Mouse (Mus musculus) thymus, postnatal 4 days (tissue): ENCODE results near the gene Itsn1.
A peak's percentile ranks its signal among the peaks of the same experiment; 100 is the strongest.

ENCODE experiments used
- DNase-seq: peaks from one replicate; pipeline ENCODE4 v3.0.0; 2021

The Itsn1 gene

DNA sequence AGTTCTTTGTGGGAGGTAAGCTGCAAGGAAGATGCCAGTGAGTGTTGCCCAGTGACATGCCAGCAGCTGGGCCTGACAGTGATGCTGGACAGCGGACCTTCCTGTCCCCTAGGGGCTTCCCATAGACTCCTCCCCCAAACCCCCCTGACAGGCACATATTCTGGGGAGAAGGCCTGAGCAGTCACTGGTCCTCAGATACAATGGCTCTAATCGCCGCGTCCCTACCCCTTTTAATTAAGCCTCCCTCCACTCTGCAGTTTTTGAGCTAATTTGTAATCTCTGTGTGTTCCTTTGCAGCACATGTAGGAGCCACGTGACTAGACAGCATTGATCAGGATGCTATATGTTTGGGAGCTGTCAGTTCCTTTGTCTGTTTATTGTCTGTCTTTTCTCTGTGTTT is 41.6 kb downstream of the Itsn1 start:
- no peak for DNase-seq

DNA sequence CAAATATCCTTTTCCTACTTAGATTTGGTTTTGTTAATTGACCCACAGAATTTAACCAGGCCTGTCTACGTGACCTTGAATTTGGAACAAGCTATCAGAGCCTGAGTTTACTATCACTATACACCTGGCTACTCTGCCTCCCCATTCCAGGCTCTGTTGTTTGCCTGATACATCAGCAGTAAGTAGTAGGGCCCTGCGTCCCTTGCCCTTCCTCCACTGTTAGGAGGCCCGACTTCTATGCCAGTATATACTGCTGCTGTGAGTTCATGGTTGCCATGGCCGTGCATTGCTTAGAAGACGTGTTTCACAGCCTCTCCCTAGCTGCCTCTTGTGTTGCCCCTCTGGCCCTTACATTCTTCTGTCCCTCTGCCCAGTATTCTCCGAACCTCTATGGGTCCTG is 42.3 kb downstream of the Itsn1 start:
- DNase-seq, result no peak

DNA sequence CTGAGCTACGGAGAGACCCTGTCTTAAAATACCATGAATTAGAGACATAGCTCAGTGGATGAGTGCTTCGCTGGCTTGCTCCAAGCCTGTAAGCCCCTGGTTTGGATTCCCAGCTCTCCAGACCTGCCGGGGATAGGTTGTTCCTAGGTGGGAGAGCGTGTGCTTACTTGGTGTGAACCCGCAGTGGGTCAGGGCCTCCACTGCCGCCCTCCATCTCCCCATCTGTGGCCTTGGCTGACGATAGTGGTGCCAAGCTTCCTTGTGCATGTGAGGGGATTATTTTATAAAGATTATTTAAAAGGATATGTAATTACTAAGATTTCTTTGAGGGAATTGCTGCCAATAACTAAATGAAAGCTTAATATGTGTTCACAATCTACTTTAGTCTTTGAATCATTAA is 43.5 kb downstream of the Itsn1 start:
- DNase-seq, result no peak

DNA sequence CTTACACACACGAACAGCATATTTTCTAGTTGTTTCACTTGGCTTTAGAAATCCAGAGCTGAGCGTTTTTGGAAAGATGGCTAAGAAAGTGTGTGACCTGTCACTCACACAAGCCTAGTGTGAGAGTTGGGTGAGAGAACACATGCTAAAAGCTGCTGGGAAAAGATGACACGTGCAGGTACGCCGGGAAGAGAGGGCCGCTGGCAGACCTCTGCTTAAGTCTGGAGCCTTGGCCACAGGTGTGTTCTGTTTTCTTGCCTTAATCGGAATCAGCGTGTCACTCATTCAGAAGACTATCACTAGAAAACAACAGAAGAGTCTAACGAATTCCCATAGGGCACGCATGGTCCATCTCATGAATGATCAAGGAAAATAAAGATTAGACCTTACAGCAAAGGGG is 50.5 kb downstream of the Itsn1 start:
- DNase-seq, result no peak

DNA sequence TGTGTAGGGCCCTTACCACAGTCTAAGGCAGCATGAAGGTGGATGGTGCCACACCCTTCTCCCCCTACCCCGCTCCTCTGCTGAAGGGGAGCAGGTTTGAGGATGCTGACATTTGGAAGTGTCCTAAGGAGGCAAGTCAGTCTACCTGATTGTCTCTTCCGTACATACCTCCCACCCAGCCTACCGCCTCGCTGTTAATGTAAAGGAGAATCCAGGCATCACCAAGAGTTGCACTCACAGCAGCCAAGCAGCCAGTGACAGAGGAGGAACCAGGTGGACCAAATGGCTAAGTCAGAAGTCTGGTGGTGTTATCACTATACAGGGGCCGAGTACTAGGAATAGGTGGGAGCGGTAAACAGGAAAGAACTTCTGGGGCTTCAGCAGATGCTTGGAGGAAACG is 51.1 kb downstream of the Itsn1 start:
- DNase-seq, result no peak

DNA sequence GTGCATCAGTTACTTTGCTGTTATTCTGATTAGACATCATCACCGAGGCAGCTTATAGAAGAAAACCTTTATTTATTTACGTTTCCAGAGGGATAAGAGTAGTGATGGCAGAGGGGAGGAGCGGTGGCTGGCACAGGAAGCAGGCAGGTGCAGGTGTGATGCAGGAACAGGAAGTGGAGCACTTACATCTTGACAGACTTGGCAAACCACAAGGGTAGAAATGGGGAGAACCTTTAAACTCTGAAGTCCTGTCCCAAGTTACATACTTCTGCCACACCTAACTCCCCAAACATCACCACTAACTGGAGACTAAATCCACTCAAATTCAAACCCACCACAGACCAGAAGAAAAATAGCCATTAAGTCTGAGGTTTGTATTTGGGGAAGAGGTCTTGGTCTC is 51.7 kb downstream of the Itsn1 start:
- DNase-seq, result peak; percentile 31

DNA sequence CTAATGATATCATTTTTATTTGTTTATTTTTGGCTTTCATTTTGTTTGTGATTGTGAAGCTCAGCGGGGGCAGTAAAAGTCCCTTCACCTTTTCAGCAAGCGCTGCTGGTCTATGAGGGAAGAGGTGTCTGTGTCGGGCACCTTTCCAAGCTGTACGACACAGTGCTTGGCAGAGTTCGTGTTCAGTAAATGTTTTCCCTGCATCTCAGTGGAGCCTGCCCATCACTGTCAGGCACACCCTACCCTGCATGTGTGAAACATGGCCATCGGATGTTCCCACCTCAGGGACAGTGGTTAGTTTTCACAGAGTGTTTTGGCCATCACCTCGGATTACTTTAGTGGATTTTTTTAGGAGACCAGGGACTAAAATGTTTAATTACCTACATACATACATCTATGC is 54.1 kb downstream of the Itsn1 start:
- no peak for DNase-seq

DNA sequence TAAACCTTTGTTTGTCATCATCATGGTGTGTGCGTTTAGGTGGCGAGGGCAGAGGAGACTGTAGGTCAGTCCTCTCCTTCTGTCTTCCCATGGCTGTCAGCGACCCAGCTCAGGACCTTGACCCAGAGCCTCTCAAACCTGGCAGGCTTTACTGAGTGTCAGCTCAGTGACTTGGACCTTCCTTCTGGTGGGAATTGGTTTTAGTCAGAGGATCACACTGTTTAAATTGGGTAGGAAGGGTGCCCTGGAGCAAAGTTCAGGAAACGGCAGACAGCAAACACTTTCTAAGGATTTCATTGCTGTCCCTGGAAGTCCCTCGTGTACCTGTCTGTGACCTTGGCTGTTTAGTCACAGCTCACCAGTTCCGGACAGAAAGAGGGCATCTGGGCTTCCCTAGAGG is 55.2 kb downstream of the Itsn1 start:
- DNase-seq, result no peak

DNA sequence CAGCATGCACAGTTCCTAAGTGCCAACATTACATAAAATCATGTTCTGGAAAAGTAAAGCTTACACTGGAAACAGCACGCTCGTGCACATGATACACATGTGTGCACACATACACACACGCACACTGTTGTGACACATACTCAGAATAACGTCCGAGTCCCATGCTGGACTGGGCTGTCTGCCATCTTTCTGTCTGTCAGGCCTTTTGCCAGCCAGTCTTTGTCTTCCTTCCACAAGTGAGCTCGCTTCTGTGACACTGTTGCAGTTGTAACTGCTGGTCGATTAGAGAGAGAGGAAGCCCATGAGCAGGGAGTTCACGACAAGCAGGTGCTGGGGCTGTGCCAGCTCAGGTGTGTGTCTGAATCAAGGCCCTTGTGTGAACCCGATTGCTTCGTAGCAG is 57.3 kb downstream of the Itsn1 start:
- DNase-seq, result no peak

DNA sequence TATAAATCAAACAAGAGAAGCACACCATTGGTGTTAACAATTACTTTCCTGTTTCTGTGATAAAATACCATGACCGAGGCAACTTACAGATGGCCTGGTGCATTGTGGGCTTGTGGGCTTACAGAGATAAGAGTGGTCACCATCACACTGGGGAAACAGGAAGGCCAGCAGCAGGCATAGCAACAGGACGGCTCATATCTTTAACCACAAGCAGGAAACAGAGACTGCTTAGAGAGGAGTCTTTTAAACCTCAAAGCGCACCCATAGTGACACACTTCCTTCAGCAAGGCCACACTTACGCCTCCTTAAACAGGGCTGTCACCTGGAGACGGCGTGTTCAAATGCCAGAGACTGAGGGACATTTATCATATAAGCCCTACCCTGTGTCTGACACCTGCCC is 60.6 kb downstream of the Itsn1 start:
- DNase-seq, result peak; percentile 28

DNA sequence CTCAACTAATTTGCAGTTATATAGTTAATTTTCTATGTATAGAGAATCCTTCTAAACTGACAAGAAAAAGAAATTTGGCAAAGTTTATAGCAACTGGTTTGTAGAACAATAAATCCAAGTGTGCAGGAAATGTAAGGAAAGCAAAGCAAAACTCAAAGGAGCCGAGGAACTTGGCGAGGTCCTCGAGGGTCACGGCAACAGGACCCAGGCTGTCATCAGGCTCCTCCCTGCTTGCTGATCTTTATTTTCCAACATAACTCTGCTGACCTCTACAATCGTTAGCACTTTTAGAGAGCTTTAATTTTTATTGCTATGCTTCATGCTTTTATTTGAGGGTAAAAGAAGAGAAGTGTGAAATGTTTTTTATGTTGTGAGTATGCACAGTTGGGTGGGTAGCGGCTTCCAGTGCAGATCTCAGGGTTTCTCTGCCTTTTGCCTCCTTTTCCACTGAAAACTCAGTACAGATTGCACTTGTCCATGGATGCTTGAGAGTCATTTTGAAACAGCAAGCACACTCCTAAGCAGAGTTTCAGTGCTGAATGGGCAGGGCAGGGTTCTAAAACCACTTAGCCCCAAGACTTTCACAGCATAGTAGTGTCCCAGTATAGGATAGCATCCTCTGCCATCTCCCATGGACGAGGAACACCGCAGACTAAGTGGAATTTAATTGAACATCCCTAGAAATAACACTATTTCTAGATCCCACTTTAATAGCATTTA is 63.6 kb downstream of the Itsn1 start:
- no peak for DNase-seq

DNA sequence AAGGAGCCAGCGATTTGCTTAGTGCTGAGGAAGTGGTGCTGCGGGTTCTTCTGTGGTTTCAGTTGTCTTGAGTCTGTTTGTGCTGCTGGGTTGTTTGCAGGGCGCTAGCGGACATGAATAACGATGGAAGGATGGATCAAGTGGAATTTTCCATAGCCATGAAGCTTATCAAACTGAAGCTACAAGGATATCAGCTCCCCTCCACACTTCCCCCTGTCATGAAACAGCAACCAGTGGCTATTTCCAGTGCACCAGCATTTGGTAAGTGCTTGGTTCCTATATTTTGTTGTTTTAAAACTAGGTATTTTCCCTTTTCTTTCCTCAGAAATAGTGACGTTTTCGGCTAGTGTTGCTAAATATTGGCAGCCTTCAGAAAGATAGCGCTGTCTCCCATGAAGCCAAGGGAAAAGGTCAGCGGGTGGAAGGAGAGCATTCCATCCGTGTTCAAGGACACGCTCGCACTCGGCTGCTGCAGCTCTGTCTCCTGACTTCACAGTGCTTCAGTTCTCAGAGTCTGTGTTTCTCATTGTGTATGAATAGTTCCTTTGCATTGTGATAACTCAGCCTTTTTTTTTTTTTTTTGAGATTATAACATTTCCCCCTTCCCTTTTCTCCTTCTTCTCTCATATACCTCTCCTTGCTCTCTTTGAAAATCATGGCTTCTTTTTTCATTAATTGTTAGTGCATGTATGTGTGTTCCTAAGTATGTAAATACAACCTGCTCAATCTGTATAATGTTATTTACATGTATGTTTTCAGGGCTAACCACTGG is 64.6 kb downstream of the Itsn1 start:
- peak; percentile 19 for DNase-seq

DNA sequence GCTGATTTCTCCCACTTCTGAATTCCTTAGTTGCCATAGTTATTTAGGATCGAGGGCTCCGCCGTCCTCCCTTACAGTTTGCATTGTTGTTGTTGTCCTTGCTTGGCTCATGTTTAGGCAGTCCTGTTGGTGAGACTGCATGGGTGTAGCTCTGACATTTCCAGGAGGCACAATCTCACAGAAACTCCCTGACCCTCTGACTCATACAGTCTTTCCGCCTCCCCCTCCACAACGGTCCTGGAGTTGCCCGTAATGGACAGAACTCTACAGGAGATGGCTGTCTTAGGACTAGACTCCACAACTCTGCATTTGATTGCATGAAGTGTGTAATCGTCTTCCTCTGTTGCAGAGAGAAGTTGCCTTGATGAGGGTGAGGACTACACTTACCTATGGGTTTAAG is 65.2 kb downstream of the Itsn1 start:
- no peak for DNase-seq

DNA sequence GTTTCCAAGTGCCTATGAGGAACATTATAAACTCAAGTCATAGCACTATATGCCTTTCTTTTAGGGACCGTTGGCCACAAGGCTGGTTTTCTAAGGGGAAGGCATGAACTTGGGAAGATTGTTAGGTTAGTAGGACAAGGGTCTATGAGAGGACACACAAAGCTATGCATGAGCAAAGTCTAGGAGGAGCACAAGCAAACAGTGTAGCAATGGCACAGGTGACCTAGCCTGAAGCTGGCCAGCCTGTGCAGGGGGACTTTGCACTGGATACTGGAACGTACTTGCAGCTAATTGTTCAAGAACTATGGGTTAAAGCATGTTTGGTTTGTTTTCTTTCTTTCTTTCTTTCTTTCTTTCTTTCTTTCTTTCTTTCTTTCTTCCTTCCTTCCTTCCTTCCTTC is 66.0 kb downstream of the Itsn1 start:
- DNase-seq, result no peak

DNA sequence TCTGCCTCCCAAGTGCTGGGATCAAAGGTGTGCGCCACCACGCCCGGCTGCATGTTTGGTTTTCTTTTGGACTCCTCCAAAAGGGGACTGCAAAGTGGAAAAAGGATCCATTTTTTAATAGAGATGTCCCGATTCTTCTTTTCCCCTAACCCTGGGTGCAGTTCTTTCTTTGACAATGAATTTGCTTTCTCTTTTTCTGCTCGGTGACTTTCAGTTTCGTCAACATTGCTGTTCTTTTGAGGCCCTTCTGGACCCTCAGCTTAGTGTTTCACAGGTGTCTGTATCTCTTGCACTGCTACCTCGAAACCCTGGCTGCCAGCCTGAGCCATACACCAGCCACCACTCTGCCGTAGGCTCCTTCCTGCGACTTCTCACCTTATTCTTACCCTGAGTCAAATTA is 66.5 kb downstream of the Itsn1 start:
- DNase-seq, result no peak

DNA sequence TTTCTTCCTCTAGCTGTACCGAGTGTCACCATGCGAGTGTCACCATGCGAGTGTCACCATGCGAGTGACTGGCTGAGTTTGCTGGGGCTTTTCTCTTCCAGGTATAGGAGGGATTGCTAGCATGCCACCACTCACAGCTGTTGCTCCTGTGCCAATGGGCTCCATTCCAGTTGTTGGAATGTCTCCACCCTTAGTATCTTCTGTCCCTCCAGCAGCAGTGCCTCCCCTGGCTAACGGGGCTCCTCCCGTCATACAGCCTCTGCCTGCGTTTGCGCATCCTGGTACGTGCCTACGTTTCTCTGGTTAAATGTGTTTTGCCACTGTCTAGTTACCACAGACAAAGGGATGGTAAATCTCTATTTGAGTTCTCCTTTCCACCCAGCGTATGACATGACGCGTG is 72.3 kb downstream of the Itsn1 start:
- DNase-seq, result no peak

DNA sequence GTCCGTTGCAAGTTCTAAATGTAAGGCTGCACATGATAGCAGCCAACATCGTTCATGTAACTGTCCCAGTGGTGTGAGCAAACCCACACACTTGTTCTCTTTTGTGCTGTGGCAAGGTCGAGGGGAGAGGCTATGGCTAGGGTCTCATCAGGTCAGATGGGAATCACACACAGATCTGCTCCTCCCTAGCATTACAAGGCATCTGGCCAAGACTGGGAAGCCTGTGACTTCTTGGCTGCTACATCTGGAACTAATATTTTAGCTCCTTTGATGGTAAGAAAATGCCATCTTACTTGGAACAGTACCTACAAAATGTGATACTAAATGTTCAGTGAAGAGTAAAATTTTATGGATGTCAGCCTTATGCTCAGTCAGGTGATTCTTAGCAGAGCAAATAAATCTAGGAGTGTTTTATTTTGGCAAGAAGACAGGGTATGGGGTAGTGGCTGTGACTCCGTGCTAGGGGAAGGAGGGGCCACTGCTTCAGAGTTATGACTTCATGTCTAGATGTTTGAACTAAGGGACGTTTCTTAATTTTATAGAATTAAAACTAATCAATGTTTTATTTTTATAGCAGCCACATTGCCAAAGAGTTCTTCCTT is 73.5 kb downstream of the Itsn1 start:
- DNase-seq, result no peak

DNA sequence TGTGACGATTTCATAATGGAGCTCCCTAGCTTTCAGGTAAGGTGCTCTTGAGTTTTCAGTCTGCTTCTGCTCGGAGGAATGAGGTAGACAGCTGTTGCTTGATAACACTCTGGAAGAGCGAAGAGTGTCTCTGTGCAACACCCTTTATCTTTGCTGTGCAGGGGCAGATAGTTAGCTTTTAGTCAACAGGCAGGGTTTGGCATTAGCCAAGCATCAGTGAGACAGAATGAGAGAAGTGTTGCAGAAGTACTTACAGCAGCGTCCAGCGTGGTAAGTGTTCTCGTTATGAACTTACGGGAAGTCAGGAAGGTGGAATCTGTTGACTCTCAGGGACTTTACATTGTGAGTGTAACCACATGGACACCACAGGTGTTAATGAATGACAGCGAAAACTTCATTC is 75.3 kb downstream of the Itsn1 start:
- DNase-seq, result no peak

DNA sequence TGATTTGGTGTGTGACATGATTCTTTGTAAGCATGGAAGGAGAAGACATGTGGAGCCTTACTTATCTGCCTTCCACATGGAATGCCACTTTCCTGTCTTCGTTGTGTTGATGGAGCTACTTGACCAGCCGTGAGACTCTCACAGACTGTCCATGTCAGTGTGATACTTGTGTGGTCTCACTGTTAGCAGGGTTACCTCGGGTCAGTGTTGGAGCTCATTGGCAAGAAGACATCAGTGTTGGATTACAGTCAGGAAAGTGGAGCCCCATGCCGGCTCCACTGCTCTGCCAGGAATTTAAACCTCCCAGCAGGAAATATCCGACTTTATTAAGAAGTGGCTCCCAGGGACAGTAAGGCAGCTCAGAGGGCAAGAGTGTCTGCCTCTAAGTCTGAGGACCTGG is 75.8 kb downstream of the Itsn1 start:
- no peak for DNase-seq

DNA sequence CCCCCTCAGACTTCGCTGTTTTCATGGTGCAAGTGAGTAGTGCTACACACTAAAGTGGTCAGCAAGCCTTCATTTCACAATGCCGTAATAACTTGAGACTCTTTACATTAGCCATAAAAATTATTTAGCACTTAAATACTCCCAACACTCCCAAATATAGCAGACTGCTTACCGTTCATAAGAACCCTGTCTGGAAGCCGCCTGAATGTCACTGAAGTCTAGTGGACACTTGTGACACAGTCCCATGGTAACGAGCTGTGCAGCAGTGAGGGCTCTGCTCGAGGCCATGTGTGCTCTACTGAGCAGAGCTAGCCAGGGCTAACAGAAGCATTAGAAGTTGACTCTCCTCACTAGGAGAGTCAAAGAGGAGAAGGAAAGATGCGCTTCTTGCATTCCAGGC is 81.2 kb downstream of the Itsn1 start:
- no peak for DNase-seq

DNA sequence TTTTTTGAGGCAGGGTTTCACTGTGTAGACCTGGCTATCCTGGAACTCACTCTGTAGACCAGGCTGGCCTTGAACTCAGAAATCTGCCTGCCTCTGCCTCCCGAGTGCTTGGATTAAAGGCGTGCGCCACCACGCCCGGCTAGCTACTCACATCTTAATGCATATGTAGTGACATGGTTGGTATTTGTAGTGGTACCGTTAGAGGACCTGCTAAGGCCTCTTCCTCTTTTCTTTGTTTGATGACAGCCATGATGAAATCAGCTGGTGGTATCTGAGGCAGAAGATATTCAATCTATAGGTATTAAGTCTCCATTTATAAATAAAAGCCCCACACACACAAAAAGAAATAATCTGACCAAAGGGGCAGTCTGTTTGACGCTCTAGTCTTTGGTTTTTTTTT is 82.3 kb downstream of the Itsn1 start:
- DNase-seq, result no peak

DNA sequence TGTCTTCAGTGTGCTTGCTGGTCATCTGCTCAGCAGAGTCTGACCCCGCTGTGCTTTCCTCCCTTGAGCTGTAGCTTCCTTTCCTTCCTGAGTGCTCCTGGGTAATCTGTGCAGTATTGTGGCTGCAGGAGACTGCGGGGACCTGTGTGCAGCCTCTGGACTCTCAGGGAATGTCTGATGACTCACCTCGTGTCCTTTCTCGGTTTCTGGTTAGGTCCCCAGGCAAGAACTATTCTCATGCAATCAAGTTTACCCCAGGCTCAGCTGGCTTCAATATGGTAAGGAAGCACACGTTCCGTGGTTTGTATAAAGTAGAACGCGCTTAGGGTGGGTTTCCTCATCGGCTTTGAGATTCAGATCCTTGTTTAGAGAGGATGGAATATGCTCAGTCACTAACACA is 82.8 kb downstream of the Itsn1 start:
- DNase-seq, result no peak

DNA sequence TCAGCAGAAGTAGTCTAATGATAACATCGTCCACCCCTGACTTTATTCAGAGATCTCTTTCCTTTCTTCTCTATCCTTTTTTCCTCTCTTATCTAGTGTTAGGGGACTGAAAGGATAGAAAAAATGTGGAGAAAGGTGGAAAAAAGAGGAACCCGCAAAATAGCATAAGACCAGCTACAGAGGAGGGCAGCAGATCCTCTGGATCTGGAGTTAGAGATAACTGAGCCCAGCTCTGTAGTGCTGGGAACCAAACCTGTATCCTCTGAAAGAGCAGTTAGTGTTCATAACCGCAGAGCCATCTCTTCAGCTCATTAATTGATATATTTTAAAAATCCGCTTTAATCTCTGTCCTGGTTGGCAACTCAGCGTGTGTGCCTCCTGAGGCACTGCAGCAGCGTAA is 84.5 kb downstream of the Itsn1 start:
- no peak for DNase-seq

DNA sequence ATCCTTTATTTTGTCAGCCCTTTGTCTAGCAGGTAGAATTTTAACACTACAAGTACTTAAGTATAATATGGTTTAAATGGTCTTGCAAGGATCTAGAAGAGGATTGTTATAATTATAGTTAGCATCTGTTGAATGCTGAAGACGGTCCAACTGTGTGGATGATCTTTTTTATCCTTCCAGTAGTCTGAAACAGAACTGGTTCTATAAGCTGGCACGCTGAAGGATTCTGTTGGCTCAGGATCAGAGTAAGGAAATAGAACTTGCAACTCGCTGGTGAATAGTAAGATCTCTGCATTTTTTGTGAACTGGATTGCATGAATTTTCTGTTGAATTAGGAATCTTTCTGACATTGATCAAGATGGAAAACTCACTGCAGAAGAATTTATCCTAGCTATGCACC is 86.0 kb downstream of the Itsn1 start:
- no peak for DNase-seq

DNA sequence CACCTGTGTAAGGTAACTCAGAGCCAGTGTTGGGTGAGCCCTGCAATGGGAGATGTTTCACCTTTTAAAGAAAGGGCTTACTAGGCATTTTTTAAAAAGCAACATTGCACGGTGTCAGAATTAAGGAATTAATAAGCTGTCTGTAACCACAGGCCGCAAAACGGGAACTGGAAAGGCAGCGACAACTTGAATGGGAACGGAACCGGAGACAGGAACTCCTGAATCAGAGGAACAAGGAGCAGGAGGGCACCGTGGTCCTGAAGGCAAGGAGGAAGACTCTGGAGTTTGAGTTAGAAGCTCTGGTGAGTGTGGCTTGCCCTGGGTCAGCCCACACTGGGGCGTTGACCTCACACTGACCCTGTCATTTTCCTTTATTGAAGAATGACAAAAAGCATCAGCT is 91.2 kb downstream of the Itsn1 start:
- no peak for DNase-seq
